Mouse (Mus musculus) C2C12 (cell line): ENCODE results near the gene Akap7.

Experiments
- CEBPB ChIP-seq: IDR thresholded peaks from one replicate; pipeline ENCODE4 v1.6.1; 2011; ENCODE audit warnings: low read depth, mild to moderate bottlenecking, control low read depth, moderate library complexity
- CTCF ChIP-seq: IDR thresholded peaks from one replicate; pipeline ENCODE4 v1.5.1; 2011; ENCODE audit not compliant: control insufficient read depth, insufficient read depth, insufficient read length

- no peak for TF ChIP-seq CTCF
- no peak for TF ChIP-seq CEBPB
Observed at GRCm38 (mm10) chr10:25313856-25314584, 6.3 kb upstream of the Akap7 start.
